Mouse (Mus musculus): Measurements from ENCODE around the gene Olfr470.
"Not testable (repeated sequence)": the region's sequence is repeated elsewhere in the genome, so short reads cannot be mapped to it uniquely, and the experiment has no call there.

GRCm38 (mm10) chr7:107825441-107825840, 21.8 kb downstream of the Olfr470 start, which contains the start of gene Olfr469:
- not testable (repeated sequence) for TF ChIP-seq CTCF (IDR thresholded peaks at IDR 0.05; ENCODE audit: low read depth, low read length); POLR2A (IDR thresholded peaks at IDR 0.05; ENCODE audit: borderline replicate concordance, low read depth, low read length)

All from bone marrow macrophage, adult 2 months (primary cell).